Mouse (Mus musculus): ENCODE data around the gene Gm20547.
A peak's percentile ranks its signal among the peaks of the same experiment; 100 is the strongest.
"Not testable (repeated sequence)": the region's sequence is repeated elsewhere in the genome, so short reads cannot be mapped to it uniquely, and the experiment has no call there.

Gene Gm20547

GRCm38 (mm10) chr17:34881683-34882310 lies at the start of gene Gm20547:
Gm20547 (minus strand) TSS chr17:34882042.
- DNase-seq = peak; percentile 42

DNA sequence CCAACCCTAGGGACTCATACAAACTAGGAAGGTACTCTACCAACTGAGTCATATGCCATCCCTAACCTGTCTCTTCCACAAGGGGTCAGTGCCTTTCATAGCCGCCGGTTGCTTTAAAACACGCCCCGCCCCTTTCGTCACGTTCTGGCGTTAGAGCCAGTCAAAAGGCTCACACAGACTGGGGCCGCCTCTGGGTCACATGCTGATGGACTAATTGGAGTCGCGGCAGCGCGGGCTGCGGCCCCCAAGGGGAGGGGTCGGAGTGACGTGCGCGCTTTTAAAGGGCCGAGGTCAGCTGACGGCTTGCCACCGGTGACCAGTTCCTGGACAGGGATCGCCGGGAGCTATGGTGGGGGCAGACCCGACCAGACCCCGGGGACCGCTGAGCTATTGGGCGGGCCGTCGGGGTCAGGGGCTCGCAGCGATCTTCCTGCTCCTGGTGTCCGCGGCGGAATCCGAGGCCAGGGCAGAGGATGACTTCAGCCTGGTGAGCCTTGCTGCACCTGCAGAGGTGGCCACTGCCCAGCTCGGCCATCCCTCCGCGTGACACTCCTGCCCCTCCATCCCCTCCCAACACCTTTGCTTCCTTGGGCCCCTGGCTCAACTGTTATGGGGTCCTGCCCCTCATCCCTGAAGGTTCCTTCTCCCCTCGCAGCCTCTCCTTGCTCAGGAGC lies 49.4 kb upstream of the Gm20547 start, which contains the start of gene Neu1:
Neu1 (plus strand) TSS at position 193 of the 674 bp plus-strand sequence.
- DNase-seq = peak; percentile 99

DNA sequence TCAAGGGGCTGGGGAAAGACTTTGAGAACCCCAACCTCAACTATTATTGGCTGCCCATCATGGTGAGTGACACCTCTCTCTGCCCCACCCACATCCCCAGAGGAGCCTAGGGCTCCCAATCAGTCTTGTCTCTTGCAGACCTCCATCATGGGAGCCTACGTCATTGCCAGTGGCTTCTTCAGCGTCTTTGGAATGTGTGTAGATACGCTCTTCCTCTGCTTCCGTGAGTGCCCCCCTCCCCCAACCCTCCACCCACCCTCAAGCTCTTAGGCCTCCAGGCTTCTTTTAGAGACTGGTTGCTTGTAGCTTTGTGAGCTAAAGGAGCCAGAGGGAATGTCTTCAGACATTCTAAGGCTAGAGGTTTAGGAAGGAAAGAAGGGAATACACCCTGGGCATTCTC lies 47.0 kb upstream of the Gm20547 start:
- no peak for DNase-seq

DNA sequence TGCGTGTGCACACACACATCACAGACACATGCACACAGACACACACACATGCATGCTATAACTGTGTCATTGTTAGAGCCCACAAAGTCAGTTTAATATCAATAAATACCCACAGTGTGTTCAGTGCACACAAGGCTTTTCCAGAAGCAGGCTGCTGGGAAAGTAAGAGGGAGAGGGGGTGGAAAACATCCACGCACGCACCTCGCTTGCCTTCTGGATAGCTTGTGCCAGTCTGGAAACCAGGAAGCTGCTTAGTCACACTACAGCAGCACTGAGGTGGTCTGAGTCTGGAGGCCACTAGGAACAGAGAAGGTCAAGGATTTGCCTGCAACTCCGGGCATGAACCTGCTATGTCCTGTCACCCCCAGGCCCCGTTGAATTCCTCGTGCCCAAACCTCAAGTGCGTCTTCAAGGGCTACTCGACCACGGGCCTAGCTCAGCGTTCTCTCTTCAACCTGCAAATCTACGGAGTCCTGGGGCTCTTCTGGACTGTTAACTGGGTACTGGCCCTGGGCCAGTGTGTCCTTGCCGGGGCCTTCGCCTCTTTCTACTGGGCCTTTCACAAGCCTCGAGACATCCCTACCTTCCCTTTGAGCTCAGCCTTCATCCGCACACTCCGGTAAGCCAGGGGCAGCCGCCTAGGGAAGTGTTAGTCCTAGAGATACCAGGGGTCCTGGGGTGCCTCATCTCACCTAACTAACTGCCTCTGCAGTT lies 45.6 kb upstream of the Gm20547 start:
- DNase-seq = no peak

DNA sequence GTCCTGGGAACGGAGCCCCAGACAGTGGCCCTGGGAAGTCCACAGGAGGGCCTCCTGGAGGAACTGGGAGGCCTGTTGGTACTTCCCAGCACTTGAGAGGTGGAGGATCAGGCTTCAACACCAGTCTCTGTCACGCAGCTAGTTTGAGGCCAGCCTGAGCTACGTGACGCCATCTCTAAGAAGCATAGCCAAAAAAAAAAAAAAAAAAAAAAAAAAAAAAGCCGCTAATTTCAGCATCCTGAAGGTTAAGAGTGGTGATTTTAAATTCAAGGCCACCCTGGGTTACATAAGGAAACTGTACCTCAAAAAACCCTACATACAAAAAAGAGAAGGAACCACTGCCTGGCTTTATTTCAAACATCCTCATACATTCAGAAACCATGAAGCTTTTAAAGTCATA lies 42.4 kb upstream of the Gm20547 start:
- DNase-seq = no peak

DNA sequence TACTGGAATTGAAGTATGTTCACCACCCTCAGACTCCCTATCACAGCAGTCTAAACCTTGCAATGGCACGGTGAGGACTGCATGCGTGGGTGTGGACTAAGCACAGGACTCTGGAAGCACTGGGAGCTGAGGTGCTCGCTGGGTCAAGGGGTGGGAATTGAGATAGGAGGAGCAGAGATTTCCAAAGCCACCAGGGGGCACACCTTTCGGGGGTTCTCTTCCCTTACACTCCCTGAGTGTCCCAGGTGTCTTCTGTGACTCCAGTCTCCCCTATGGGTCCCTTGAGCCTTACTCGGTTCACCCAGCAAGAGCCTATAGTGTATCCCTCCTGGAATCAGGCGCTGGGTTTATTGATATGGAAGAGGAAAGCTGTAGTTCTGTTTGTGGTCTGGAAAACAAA lies 41.1 kb upstream of the Gm20547 start:
- no peak for DNase-seq

DNA sequence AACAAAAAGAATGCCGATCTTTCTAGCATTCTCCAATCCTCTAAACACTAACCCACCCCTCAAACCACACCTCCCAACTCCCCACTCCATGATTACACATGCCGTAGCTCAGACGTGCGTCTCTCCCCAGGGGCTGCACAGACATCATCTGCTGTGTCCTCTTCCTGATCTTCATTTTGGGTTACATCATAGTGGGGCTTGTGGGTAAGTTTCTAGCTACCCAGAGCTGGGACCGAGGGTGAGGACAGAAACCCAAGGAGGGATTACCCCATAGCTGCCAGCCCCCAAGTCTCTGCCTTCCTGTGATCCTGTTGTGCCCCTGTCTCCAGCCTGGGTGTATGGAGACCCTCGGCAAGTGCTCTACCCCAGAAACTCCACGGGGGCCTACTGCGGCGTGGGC lies 35.3 kb upstream of the Gm20547 start:
- DNase-seq = no peak

GRCm38 (mm10) chr17:34916316-34916715 lies 34.5 kb upstream of the Gm20547 start:
- no peak for DNase-seq

GRCm38 (mm10) chr17:34915410-34915831 lies 33.6 kb upstream of the Gm20547 start:
- DNase-seq = peak; percentile 80

GRCm38 (mm10) chr17:34913930-34914665 lies 32.3 kb upstream of the Gm20547 start, which contains the start of gene Slc44a4:
Slc44a4 (plus strand) TSS chr17:34914466.
- peak; percentile 64 for DNase-seq

- DNase-seq = peak; percentile 90
Observed at GRCm38 (mm10) chr17:34911945-34912351, 30.1 kb upstream of the Gm20547 start.

GRCm38 (mm10) chr17:34910982-34911381 lies 29.1 kb upstream of the Gm20547 start:
- peak; percentile 50 for DNase-seq

GRCm38 (mm10) chr17:34902895-34903294 lies 21.1 kb upstream of the Gm20547 start:
- DNase-seq = no peak

GRCm38 (mm10) chr17:34901948-34902347 lies 20.1 kb upstream of the Gm20547 start:
- not testable (repeated sequence) for DNase-seq

- not testable (repeated sequence) for DNase-seq
Observed at GRCm38 (mm10) chr17:34900826-34901225, 19.0 kb upstream of the Gm20547 start.

DNA sequence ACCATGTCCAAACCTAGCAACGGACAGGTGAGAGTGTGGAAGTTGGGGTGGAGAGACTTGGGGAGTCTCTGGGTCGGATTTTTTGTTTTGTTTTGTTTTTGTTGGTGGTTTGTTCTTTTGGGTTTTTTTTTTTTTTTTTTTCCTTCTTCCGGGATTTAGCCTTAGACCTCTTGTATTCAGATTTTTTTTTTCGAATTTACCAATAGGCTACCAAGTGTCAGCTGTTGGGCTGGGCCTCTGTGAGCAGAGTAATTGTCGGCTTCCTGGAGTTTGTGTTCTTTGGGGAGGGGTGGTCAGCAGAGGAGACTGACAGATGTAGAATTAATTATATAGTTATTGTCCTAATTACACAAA lies 18.0 kb upstream of the Gm20547 start:
- peak; percentile 57 for DNase-seq

DNA sequence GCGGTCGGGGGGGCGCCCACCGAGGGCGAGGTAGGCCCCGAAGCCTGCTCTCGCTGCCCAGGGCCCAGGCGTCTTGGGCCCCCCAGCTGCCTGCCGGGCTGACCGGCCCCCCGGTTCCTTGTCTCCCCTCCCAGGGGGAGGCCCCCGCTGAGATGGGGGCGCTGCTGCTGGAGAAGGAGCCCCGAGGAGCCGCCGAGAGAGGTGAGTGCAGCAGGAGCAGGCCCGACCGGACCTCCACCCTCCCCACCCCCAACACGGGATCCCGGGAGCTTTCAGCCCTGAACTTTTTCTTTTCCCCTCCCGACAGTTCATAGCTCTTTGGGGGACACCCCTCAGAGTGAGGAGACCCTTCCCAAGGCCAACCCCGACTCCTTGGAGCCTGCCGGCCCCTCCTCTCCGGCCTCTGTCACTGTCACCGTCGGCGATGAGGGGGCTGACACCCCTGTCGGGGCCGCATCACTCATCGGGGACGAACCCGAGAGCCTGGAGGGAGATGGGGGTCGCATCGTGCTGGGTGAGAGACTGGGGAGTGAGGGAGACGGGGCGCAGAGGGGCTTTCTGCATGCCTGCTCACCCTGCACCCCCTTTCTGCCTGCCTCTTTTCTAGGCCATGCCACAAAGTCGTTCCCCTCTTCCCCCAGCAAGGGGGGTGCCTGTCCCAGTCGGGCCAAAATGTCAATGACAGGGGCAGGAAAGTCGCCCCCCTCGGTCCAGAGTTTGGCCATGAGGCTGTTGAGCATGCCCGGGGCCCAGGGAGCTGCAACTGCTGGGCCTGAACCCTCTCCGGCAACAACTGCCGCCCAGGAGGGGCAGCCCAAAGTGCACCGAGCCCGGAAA lies 17.4 kb upstream of the Gm20547 start:
- DNase-seq = peak; percentile 71

DNA sequence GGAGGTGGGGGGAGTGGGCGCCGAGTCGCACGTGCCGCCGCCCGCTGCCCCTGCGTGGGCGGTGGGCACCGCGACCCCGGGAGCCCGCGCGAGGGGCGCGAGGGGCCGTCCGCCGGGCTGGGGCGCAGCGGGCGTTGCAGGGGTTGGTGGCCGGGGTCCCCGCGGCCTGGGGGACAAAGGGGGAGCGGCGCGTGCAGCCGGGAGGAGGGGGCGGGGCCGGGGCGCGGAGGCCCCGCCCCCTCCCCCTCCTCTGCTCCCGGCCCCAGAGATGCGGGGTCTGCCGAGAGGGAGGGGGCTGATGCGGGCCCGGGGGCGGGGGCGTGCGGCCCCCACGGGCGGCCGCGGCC lies 16.8 kb upstream of the Gm20547 start:
- DNase-seq = peak; percentile 65

GRCm38 (mm10) chr17:34898160-34898586 lies 16.3 kb upstream of the Gm20547 start, which contains the start of the genes C2 and Ehmt2:
C2 (minus strand) TSS chr17:34898265.
Ehmt2 (plus strand) TSS chr17:34898469.
- DNase-seq = peak; percentile 87

DNA sequence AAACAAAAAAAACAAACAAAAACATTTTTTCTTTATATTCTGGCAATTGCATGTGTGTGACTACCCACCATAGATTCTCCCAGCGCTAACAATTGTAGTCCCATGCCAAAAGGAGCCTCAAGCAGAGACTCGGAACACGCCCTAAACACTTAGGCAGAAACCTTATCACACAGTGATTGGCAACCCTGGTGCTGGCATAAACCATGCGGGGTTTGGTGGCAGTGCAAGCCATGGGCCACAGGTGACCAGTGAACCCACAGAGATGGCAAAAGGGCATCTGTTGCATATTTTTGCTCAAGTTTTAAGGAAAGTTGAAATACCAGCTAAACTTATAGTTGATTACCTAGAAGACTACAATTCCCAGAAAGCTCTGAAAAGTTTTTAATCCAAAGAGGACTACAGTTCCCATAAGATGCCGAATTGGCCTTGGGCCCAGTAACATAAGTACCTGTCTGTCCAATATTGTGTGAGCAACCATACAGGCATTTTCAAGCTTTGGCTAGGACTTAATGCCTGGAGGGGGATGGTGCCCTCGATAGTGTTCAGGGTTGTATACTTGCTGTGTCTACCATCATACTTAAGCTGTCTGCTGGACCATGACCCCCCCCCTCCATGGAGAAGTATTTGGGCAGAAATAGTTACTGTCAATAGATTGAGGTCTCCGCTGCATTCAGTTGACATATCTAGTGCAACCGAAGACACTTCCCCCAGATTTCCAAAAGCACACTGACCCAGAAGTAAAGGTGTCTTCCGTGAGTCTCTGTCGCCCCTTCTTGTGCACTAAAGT lies 15.7 kb upstream of the Gm20547 start:
- peak; percentile 60 for DNase-seq

DNA sequence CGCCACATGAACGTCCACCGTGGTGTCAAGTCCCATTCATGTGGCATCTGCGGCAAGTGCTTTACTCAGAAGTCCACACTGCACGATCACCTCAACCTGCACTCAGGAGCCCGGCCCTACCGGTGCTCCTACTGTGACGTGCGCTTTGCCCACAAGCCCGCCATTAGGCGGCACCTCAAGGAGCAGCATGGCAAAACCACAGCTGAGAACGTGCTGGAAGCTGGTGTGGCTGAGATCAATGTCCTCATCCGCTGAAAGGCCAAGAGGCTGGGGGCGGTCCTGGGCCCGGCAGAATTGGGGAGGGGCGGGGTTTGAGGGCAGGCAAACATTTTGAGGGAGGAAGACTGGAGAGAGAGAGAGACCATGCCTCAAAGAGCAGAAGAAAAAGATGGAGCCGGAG lies 14.5 kb upstream of the Gm20547 start:
- DNase-seq = peak; percentile 47
